Mouse (Mus musculus) lung, postnatal 25 days (tissue): ENCODE data around the gene Ets2.
"Not testable (repeated sequence)": the region's sequence is repeated elsewhere in the genome, so short reads cannot be mapped to it uniquely, and the experiment has no call there.

Experiments used
- DNase-seq: peaks from one replicate; pipeline ENCODE4 v3.0.0; 2022; ENCODE audit warnings: low spot score

The Ets2 gene

DNA sequence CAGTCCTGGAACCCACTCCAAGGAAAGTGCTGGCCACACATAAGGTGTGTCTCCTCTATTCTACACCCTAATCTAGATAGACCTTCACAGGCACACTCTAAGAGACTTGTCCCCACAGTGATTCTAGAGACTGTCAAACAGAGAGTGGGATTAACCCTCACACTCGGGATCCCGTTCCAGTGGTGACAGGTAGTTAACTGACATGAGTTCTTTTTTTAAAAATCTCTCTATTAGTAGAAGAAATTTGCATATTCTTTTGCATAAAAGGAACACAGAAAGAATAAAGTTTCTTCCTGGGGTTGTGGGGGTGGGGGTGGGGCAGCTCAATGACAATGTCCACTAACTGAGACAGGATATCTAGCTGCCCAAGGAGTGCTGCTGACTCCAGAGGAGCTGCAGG lies 32.9 kb downstream of the Ets2 start:
- DNase-seq = no peak

- no peak for DNase-seq
Observed at GRCm38 (mm10) chr16:95736059-95736458, 34.2 kb downstream of the Ets2 start.

- peak; percentile 44 for DNase-seq
Observed at GRCm38 (mm10) chr16:95736470-95736869, 34.6 kb downstream of the Ets2 start.

- no peak for DNase-seq
Observed at GRCm38 (mm10) chr16:95739522-95739921, 37.6 kb downstream of the Ets2 start.

GRCm38 (mm10) chr16:95741358-95741757 lies 39.5 kb downstream of the Ets2 start:
- peak; percentile 48 for DNase-seq

GRCm38 (mm10) chr16:95741915-95742739 lies 40.3 kb downstream of the Ets2 start:
- DNase-seq = no peak

DNA sequence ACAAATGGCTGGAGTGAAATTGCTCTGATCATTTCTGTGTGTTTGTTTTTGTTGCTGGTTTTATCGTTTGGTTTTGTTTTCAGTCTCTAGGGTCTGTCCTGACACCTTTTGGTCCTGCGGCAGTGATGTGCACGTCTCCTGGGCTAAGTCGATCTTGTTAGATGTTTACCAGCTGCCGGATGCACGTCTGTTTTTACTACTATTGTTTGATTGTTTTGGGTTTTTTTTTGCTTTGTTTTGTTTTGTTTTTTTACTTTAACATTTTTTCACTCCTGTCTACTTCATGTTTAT lies 40.8 kb downstream of the Ets2 start:
- DNase-seq = no peak

- no peak for DNase-seq
Observed at GRCm38 (mm10) chr16:95743104-95743503, 41.2 kb downstream of the Ets2 start.

DNA sequence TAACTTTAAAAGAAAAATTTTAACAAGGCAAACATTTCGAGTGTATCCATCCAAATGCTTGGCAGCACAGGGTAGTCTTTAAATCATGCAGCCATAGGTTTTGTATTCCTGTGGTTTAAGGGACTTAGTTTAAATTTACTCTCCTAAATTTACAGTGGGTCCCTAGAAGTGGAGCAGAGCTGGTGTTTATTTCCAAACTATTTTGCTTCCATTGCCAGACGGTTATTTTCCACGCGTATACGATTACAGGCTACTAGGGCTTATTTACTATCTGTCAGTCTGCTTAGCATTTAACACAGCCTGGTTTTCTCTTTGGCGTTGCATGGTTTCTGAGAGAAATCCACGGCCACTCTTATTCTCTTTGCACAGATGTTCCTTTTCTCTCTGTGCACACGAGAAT lies 42.9 kb downstream of the Ets2 start:
- no peak for DNase-seq

DNA sequence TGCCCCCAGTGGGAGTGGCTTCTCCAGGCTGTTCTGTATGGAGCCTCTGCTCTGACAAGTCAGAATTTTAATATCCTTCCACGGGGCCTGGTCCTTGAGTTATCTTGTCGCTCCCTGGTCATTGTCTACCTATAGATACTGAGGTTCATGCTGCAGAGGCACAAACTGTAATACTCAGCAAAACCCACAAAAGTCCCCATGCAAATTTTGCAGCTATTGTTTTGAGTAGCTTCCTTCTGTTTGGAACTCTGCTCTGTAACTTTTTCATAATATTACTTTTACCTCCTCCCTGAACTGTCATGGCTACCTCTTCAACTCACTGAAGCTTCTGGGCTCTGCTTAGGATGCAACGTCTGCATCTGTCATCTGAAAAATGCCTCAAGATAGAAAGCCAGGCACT lies 43.8 kb downstream of the Ets2 start:
- DNase-seq = no peak

GRCm38 (mm10) chr16:95746565-95746964 lies 44.7 kb downstream of the Ets2 start:
- no peak for DNase-seq

GRCm38 (mm10) chr16:95749291-95750103 lies 47.6 kb downstream of the Ets2 start:
- peak; percentile 31 for DNase-seq

- DNase-seq = peak; percentile 74
Observed at GRCm38 (mm10) chr16:95750211-95750629, 48.3 kb downstream of the Ets2 start.

DNA sequence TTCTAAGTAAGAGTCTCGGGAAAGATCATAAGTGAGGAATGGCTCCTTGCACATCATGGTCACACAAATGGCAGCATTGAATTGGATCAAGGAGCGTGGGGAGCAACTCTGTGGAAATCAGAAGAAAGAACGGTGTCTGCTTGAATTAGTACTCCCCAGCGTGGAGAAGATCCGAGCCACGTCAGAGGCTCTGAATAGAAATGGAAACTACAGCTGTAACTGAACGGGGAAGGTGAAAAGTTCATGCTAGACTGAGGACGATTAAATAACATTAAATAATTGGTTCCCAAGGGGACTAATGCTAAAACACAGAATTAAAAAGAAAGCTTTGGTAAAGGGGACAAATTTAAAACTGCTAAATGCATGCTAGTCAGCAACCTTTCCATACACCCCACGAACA lies 50.6 kb downstream of the Ets2 start:
- no peak for DNase-seq

DNA sequence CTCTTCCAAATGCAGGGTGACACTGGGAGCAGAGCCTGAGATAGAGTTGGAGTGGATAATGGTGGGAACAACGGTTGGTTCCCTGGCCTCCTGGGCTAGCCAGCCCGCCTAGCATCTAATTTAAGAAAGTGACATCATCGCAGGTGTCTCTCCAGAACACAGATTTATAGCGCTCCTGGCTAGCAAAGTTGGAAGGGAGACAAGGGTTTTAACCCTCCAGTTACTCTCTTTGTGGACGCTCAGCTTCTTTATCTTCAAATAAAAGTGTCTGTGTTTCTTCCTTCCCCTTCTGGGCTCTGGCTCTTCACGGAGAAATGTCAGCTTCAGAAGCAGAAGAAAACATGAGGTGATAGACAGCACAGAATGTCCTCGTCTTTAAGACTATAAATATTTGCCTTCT lies 51.4 kb downstream of the Ets2 start:
- DNase-seq = no peak

DNA sequence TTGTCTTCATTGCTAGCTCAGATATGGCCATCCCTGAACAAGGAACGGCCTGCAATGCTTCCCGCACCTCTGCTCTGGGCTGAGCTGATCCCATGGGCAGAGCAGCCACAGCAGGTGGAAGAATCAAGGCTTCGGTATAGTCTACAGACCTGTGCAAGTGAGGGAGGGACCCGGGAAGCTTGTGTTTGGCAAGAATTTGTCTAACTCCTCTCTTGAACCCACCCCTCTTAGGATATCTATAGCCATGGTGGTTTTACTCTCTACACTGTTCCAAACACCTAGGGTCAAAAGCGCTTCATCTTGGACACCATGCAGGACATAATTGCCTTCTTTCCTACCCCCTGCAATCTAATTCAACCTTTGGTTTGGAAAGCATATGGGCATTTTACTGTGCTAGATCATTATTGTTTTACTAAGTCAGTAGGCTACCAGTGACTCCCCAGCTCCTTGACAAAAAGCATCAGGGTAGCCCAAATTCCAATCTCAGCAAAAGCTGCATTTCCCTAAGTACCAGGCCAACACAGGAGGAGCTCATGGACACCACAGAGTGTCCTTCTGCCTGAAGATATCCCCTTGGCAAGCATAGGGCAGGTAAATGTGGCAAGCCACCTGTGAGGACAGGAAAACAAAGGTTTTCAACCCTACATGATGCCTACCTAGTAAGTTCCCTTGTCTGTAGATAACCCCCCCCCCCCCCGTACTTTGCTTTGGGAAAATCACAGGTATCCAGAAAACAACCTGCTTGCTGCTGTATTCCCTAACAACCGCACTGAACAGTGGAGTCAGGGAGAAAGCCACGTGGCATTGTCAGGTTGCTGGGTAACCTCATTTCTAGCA lies 57.5 kb downstream of the Ets2 start:
- DNase-seq = no peak

DNA sequence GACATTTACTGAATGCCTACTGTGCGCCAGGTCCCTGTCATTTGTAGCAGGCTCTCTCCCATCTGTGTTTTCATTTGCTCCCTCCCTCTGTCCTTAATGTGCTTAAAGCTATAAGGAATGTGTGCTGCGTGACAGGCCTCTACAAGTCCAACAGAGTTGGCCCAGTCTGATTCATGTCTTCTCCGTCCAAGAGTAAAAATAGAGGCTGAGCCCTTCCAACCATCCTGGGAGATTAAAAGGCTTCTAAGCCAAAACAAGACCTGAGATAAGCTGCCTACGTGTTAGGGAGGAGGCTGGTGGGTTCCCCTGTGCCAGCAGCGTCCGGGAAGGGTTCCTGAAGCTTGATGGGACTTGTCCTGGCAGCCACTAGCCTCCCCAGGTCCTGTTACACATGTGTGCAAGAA lies 58.1 kb downstream of the Ets2 start:
- DNase-seq = no peak

DNA sequence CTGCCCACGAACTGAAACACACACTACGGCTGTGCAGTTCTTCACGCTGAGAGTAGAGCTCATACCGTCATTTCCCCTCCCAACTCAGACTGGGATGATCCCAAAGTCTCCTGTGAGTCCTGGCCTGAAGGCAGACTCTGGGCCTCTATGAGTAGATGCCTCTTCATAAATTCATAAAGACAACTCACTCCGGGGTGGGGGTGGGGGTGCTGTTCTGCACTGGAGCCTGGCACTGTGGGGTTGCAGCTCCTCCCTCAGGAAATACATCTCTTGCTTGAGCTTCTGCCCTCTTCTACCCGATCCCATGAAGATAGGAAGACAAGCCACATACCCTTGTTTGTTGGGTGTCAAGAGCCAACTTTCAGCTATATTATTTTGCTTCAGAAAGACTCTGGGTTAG lies 59.9 kb downstream of the Ets2 start:
- DNase-seq = no peak

DNA sequence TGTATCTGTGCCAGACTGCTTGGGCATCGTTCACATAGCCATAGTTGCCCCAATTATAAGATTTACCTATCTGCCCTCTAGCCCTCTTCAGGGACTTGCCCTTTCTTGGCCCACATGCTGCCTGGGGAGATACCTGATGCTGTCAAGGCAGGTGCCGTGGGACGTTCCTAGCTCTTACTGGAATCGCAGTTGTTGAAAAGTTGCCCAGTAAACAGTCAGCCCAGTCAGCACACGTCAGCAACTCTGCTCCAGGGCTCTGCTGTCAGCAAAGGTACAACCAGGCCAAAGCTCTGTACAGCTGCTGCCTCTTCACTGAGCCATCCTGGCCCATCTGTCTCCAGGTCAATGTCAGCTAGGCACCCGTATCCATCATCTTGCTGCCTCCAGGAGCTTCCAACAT lies 61.3 kb downstream of the Ets2 start:
- no peak for DNase-seq

DNA sequence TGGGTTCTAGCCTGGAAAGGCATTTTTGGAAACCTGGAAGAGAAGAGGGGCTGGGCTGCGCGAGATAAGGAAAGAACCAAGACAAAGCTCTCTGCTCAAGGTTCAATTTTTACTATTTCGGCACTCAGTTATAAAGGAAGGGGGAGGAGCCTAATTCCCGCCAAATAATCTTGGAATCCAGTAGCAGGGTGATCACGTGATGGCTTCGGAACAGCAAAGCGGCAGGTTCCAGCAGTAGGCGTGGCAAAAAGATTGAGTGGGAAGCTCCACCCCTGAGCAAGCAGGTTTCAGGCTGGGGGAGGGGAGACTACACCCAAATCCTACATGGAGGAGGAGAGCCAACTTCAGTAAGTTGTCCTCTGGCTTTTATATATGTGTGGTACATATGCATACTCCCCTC lies 62.2 kb downstream of the Ets2 start:
- not testable (repeated sequence) for DNase-seq

- DNase-seq = no peak
Observed at GRCm38 (mm10) chr16:95766181-95766580, 64.3 kb downstream of the Ets2 start.

- DNase-seq = no peak
Observed at GRCm38 (mm10) chr16:95767246-95767645, 65.4 kb downstream of the Ets2 start.
